Mouse (Mus musculus) heart, adult 2 months (tissue): ENCODE measurements around the gene Pafah1b3. TPM values are rescaled to one million over a fixed set of nuclear protein-coding genes. Genes with fewer than 3 reads are reported as not detected.
A peak's percentile ranks its signal among the peaks of the same experiment; 100 is the strongest.

Source experiments
- DNase-seq, 2 experiments: peaks; one replicate each; pipeline ENCODE4 v3.0.0; 2021
- H3K27ac ChIP-seq: fragments of 200-600 bp; 2 replicates; pipeline ENCODE4 v1.8.1; 2022
- H3K27me3 ChIP-seq: fragments of 200-500 bp; 2 replicates; pipeline ENCODE4 v1.6.1; 2012; ENCODE audit warnings: mild to moderate bottlenecking, low read length, inconsistent platforms, mixed read lengths; ENCODE audit not compliant: control insufficient read depth, insufficient read depth
- H3K36me3 ChIP-seq: fragments of 200-500 bp; 2 replicates; pipeline ENCODE4 v1.6.1; 2012; ENCODE audit warnings: low read length, inconsistent platforms; ENCODE audit not compliant: control insufficient read depth, insufficient read depth
- H3K4me1 ChIP-seq: fragments of 200-500 bp; 2 replicates; pipeline ENCODE4 v1.6.1; 2011; ENCODE audit warnings: low read length; ENCODE audit not compliant: control insufficient read depth, insufficient read depth
- H3K4me3 ChIP-seq: fragments of 200-600 bp; 2 replicates; pipeline ENCODE4 v1.8.1; 2022
- H3K79me2 ChIP-seq: fragments of 200-500 bp; replicated peaks from 2 replicates; pipeline ENCODE4 v1.6.1; 2012; ENCODE audit warnings: mild to moderate bottlenecking, inconsistent platforms, low read length, moderate library complexity, mixed read lengths; ENCODE audit not compliant: control insufficient read depth, insufficient read depth
- H3K9ac ChIP-seq: fragments of 200-500 bp; 2 replicates; pipeline ENCODE4 v1.6.1; 2012; ENCODE audit warnings: low read depth, mild to moderate bottlenecking, control low read depth, inconsistent platforms, low read length, mixed read lengths
- CTCF ChIP-seq: fragments of 200-600 bp; IDR thresholded peaks from 2 replicates; pipeline ENCODE4 v1.8.1; 2022; ENCODE audit warnings: antibody characterized with exemption, mild to moderate bottlenecking, moderate library complexity
- EP300 ChIP-seq: fragments of 200-500 bp; IDR thresholded peaks from 2 replicates; pipeline ENCODE4 v1.6.1; 2011; ENCODE audit warnings: low read depth, low read length, control low read depth; ENCODE audit not compliant: insufficient read depth
- POLR2A ChIP-seq: fragments of 200-500 bp; IDR thresholded peaks from 2 replicates; pipeline ENCODE4 v1.6.1; 2011; ENCODE audit warnings: mild to moderate bottlenecking, low read depth, low read length, control low read depth; ENCODE audit not compliant: insufficient read depth
- WGBS: fragments of 180-500 bp; shearing (Covaris S2); methylation state at CpG from one replicate; pipeline ENCODE4 v1.1.7; 2018; 5-methylcytosine and 5-hydroxymethylcytosine counted together
- intact Hi-C: fragments of 180-260 bp; cut with DNase I; formaldehyde crosslinking; loops from one replicate; pipeline ENCODE4 v1.15.1; 2025
- polyA plus RNA-seq: library from polyadenylated mRNA; depleted of rRNA; stranded (reverse); fragments of >200 nt; gene quantifications from 2 replicates; pipeline ENCODE4 v1.2.3, GENCODE M21; 2012
- total RNA-seq, 2 experiments: library from RNA; stranded (reverse); gene quantifications; 2 replicates each; pipeline ENCODE4 v1.2.3; 2021

Gene Pafah1b3
- total and polyA plus RNA-seq, 3 experiments: 2.4 to 9.3 (median 3.1) TPM

GRCm38 (mm10) chr7:25315306-25316041, 17.7 kb upstream of the Pafah1b3 start:
- 1% methylated on average over 66 of the region's 69 CpGs for WGBS
- no peak overlapping the region for H3K27ac ChIP-seq
- peak; percentile 22 to 47 for DNase-seq

GRCm38 (mm10) chr7:25314606-25315305, 17.0 kb upstream of the Pafah1b3 start:
- H3K9ac ChIP-seq: peak overlapping the region; percentile 22; the same call in 1 of the 2 replicates
- no peaks in the 10 kb centered on the region for H3K36me3 ChIP-seq
- H3K4me1 ChIP-seq: peaks cover 3% of the 10 kb centered on the region; the same call in 1 of the 2 replicates
- DNase-seq: no peak
- peaks cover 9% of the 10 kb centered on the region for H3K27me3 ChIP-seq
- H3K4me3 ChIP-seq: no peak overlapping the region
- H3K79me2 ChIP-seq: no peaks in the 10 kb centered on the region
- TF ChIP-seq CTCF (no peak), EP300 (no peak), POLR2A (no peak)
- intact Hi-C loops: loop anchor here (5.0 kb wide), 1 partner anchor 83 kb away; the partner anchor contains the start of gene Lipe
- 3% methylated on average over 47 of the region's 51 CpGs for WGBS
- no peak overlapping the region for H3K27ac ChIP-seq

More at GRCm38 (mm10) chr7:25315306-25316041, 17.7 kb upstream of the Pafah1b3 start:
- peaks cover 3% of the 10 kb centered on the region; the same call in 1 of the 2 replicates for H3K4me1 ChIP-seq
- H3K4me3 ChIP-seq: peak overlapping the region; percentile 81
- H3K79me2 ChIP-seq: no peaks in the 10 kb centered on the region
- peaks cover 9% of the 10 kb centered on the region for H3K27me3 ChIP-seq
- intact Hi-C loops: loop anchor here (1.0 to 5.0 kb wide), 4 partner anchors 17 to 82 kb away; partner anchors contain the start of gene Lipe
- TF ChIP-seq CTCF (no peak), POLR2A (no peak), EP300 (no peak)
- no peaks in the 10 kb centered on the region for H3K36me3 ChIP-seq
- peak overlapping the region; percentile 22 for H3K9ac ChIP-seq

- peaks cover 11% of the 10 kb centered on the region for H3K27me3 ChIP-seq
These were observed 15.5 kb upstream of the Pafah1b3 start for GRCm38 (mm10) chr7:25313325-25313724.

GRCm38 (mm10) chr7:25311193-25311592, 13.4 kb upstream of the Pafah1b3 start:
- H3K27me3 ChIP-seq: peaks cover 11% of the 10 kb centered on the region
- intact Hi-C loops: no loop called here
- WGBS: 77% methylated on average over 11 of the region's 11 CpGs

More at GRCm38 (mm10) chr7:25313325-25313724, 15.5 kb upstream of the Pafah1b3 start:
- H3K36me3 ChIP-seq: no peaks in the 10 kb centered on the region
- no peaks in the 10 kb centered on the region for H3K79me2 ChIP-seq
- TF ChIP-seq POLR2A (no peak), CTCF (no peak)
- H3K4me3 ChIP-seq: no peak overlapping the region
- WGBS: 32% methylated on average over 7 of the region's 7 CpGs
- intact Hi-C loops: no loop called here
- no peak for DNase-seq
- no peak overlapping the region for H3K27ac ChIP-seq
- peaks cover 3% of the 10 kb centered on the region; the same call in 1 of the 2 replicates for H3K4me1 ChIP-seq
- no peak overlapping the region for H3K9ac ChIP-seq

GRCm38 (mm10) chr7:25309425-25309824, 11.6 kb upstream of the Pafah1b3 start:
- H3K9ac ChIP-seq: no peak overlapping the region
- H3K79me2 ChIP-seq: no peaks in the 10 kb centered on the region
- TF ChIP-seq EP300 (no peak), POLR2A (no peak), CTCF (no peak)
- peaks cover 3% of the 10 kb centered on the region; the same call in 1 of the 2 replicates for H3K27me3 ChIP-seq
- H3K4me3 ChIP-seq: no peak overlapping the region
- intact Hi-C loops: no loop called here
- no peaks in the 10 kb centered on the region for H3K4me1 ChIP-seq
- 84% methylated on average over 9 of the region's 9 CpGs for WGBS
- DNase-seq: no peak
- no peak overlapping the region for H3K27ac ChIP-seq
- H3K36me3 ChIP-seq: no peaks in the 10 kb centered on the region

More at GRCm38 (mm10) chr7:25311193-25311592, 13.4 kb upstream of the Pafah1b3 start:
- H3K4me3 ChIP-seq: no peak overlapping the region
- no peak for DNase-seq
- no peaks in the 10 kb centered on the region; the same call in 1 of the 2 replicates for H3K4me1 ChIP-seq
- H3K27ac ChIP-seq: no peak overlapping the region
- H3K79me2 ChIP-seq: no peaks in the 10 kb centered on the region
- no peaks in the 10 kb centered on the region for H3K36me3 ChIP-seq
- H3K9ac ChIP-seq: no peak overlapping the region
- TF ChIP-seq CTCF (no peak), POLR2A (no peak), EP300 (no peak)
